Mouse (Mus musculus) heart, postnatal 0 days (tissue): ENCODE results near the gene AC124502.3.

Source experiments
- CTCF ChIP-seq: IDR thresholded peaks from 2 replicates; pipeline ENCODE4 v1.5.1; 2016; ENCODE audit warnings: antibody characterized with exemption, control low read depth, low read depth
- EP300 ChIP-seq: IDR thresholded peaks from 2 replicates; pipeline ENCODE4 v1.6.1; 2016; ENCODE audit warnings: antibody characterized with exemption, low read depth

DNA sequence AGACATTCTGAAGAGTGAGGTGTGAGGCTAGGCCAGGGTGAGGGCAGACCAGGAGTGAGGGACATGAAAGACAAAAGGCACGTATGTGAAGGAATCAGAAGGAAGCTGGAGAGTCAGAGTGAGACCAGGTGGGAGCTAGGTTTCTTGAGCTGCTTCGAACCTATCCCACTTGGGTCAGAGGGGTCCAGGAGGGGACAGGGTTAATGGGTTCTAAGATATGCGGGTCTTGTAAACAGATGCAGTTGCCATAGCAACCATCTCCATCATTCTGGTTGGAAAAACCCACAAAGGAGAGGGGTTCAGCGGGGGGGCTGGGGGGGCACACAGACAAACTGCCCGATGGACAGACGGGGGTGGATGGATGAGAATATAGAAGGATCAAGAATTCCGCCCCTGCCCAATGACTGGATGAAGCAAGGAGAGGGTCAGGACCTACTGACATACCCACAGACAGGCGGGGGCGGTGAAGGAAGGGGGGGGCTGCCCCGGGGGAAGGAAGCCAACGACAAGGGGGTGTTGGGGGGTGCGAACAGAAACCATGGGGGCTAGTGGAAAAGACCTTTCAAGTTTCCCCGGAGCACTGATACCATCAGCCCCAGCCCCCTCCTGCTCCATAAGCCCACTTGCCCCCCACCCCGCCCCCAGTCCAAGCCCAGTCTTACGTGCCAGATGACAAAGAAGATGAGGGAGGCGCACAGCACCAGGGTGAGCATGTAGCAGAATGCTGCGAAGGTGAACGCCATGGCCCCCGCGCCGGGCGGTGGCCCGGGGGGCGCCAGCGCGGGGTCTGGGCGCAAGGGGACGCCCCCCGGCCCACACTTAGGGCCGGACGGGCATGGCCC lies 59.1 kb downstream of the AC124502.3 start:
- TF ChIP-seq CTCF (no peak), EP300 (no peak)
